Mouse (Mus musculus): ENCODE data around the gene Pign. TPM values are rescaled to one million over a fixed set of nuclear protein-coding genes. Genes with fewer than 3 reads are reported as not detected.

Gene Pign
- total and polyA plus RNA-seq, 2 experiments from 2014 or later, result 5.7 to 14.7 TPM

- Histone ChIP-seq H3K27ac (ENCODE audit: low read depth) (no peak overlapping the region), H3K4me1 (ENCODE audit: control insufficient read depth, insufficient read depth) (no peaks in the 10 kb centered on the region), H3K27me3 (ENCODE audit: control insufficient read depth, insufficient read depth, low read length) (no peaks in the 10 kb centered on the region), H3K4me2 (ENCODE audit: low read depth, low read length) (no peak overlapping the region), H3K9me3 (replicated peaks; ENCODE audit: control insufficient read depth, low read length) (no peaks in the 10 kb centered on the region), H3K4me3 (ENCODE audit: low read depth, low read length) (no peak overlapping the region), H3K9ac (replicated peaks; ENCODE audit: low read depth, low read length) (no peak overlapping the region), H3K36me3 (replicated peaks; ENCODE audit: control insufficient read depth, insufficient read depth, low read length) (peaks cover 39% of the 10 kb centered on the region)
- no peak for TF ChIP-seq CTCF (IDR thresholded peaks at IDR 0.05; ENCODE audit: low read depth)
- no peak for TF ChIP-seq EP300 (IDR thresholded peaks at IDR 0.05; ENCODE audit: low read depth)
- WGBS, result 80% methylated on average over 3 of the region's 3 CpGs
- DNase-seq (ENCODE audit: low spot score) (no peak), ATAC-seq (ENCODE audit: insufficient read depth, low read depth) (no peak)
These were observed 19.4 kb downstream of the Pign start for GRCm38 (mm10) chr1:105644093-105644492.

DNA sequence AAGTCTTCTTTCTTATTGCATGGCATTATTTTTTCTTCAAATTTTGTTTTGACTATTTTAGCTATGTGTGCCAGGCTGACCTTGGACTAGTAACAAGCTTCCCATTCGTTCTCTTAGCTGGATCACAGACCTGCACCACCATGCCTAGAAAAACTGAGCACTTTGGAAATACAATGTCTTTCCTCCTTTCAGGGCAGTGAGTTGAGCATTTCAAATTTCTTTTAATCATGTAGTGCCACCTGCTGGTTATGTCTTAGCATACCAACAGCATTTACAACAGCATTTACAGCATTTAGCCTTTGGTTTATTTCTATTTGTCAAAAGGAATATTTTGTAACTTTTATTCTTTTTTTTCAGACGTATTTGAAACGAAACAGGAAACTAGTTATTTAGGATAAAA, 33.0 kb downstream of the Pign start:
- Histone ChIP-seq H3K9ac (replicated peaks; ENCODE audit: low read depth, low read length) (no peak overlapping the region), H3K4me1 (ENCODE audit: control insufficient read depth, insufficient read depth) (no peaks in the 10 kb centered on the region), H3K4me2 (ENCODE audit: low read depth, low read length) (no peak overlapping the region), H3K36me3 (replicated peaks; ENCODE audit: control insufficient read depth, insufficient read depth, low read length) (0 out of 2 replicates have a peak, but pooled peaks cover 3% of the 10 kb centered on the region), H3K27ac (ENCODE audit: low read depth) (no peak overlapping the region), H3K9me3 (replicated peaks; ENCODE audit: control insufficient read depth, low read length) (no peaks in the 10 kb centered on the region), H3K4me3 (ENCODE audit: low read depth, low read length) (no peak overlapping the region), H3K27me3 (ENCODE audit: control insufficient read depth, insufficient read depth, low read length) (no peaks in the 10 kb centered on the region)
- TF ChIP-seq CTCF (IDR thresholded peaks at IDR 0.05; ENCODE audit: low read depth), result peak; percentile 72
- no peak for TF ChIP-seq EP300 (IDR thresholded peaks at IDR 0.05; ENCODE audit: low read depth)
- DNase-seq (ENCODE audit: low spot score) (peak; percentile 54), ATAC-seq (ENCODE audit: insufficient read depth, low read depth) (no peak)
- 22% methylated on average over 3 of the region's 3 CpGs for WGBS

- H3K9ac ChIP-seq (replicated peaks; ENCODE audit: low read depth, low read length), result no peak overlapping the region
- H3K27ac ChIP-seq (ENCODE audit: low read depth), result no peak overlapping the region
- no peaks in the 10 kb centered on the region for H3K9me3 ChIP-seq (replicated peaks; ENCODE audit: control insufficient read depth, low read length)
- no peak for DNase-seq (ENCODE audit: low spot score)
- no peaks in the 10 kb centered on the region for H3K27me3 ChIP-seq (ENCODE audit: control insufficient read depth, insufficient read depth, low read length)
- no peak for ATAC-seq (ENCODE audit: insufficient read depth, low read depth)
- H3K4me1 ChIP-seq (ENCODE audit: control insufficient read depth, insufficient read depth), result no peaks in the 10 kb centered on the region
- no peak for TF ChIP-seq EP300 (IDR thresholded peaks at IDR 0.05; ENCODE audit: low read depth)
- TF ChIP-seq CTCF (IDR thresholded peaks at IDR 0.05; ENCODE audit: low read depth), result no peak
- WGBS, result 92% methylated on average over 2 of the region's 2 CpGs
- no peak overlapping the region for H3K4me2 ChIP-seq (ENCODE audit: low read depth, low read length)
- H3K4me3 ChIP-seq (ENCODE audit: low read depth, low read length), result no peak overlapping the region
- H3K36me3 ChIP-seq (replicated peaks; ENCODE audit: control insufficient read depth, insufficient read depth, low read length), result peaks cover 22% of the 10 kb centered on the region
These were observed 73.8 kb downstream of the Pign start for GRCm38 (mm10) chr1:105589673-105590072.

- H3K36me3 ChIP-seq (replicated peaks; ENCODE audit: control insufficient read depth, insufficient read depth, low read length), result peaks cover 27% of the 10 kb centered on the region
- DNase-seq (ENCODE audit: low spot score) (no peak), ATAC-seq (ENCODE audit: insufficient read depth, low read depth) (no peak)
- no peak overlapping the region for H3K9ac ChIP-seq (replicated peaks; ENCODE audit: low read depth, low read length)
- H3K4me2 ChIP-seq (ENCODE audit: low read depth, low read length), result no peak overlapping the region
- no peak overlapping the region for H3K27ac ChIP-seq (ENCODE audit: low read depth)
- no peaks in the 10 kb centered on the region for H3K9me3 ChIP-seq (replicated peaks; ENCODE audit: control insufficient read depth, low read length)
- no peak for TF ChIP-seq CTCF (IDR thresholded peaks at IDR 0.05; ENCODE audit: low read depth)
- 76% methylated on average over 5 of the region's 5 CpGs for WGBS
- H3K4me1 ChIP-seq (ENCODE audit: control insufficient read depth, insufficient read depth), result no peaks in the 10 kb centered on the region
- no peaks in the 10 kb centered on the region for H3K27me3 ChIP-seq (ENCODE audit: control insufficient read depth, insufficient read depth, low read length)
- H3K4me3 ChIP-seq (ENCODE audit: low read depth, low read length), result no peak overlapping the region
These were observed 74.8 kb downstream of the Pign start for GRCm38 (mm10) chr1:105588697-105589096.

GRCm38 (mm10) chr1:105582800-105583199, 80.7 kb downstream of the Pign start:
- TF ChIP-seq CTCF (IDR thresholded peaks at IDR 0.05; ENCODE audit: low read depth) (no peak), EP300 (IDR thresholded peaks at IDR 0.05; ENCODE audit: low read depth) (no peak)
- Histone ChIP-seq H3K4me2 (ENCODE audit: low read depth, low read length) (no peak overlapping the region), H3K9me3 (replicated peaks; ENCODE audit: control insufficient read depth, low read length) (no peaks in the 10 kb centered on the region), H3K9ac (replicated peaks; ENCODE audit: low read depth, low read length) (no peak overlapping the region), H3K36me3 (replicated peaks; ENCODE audit: control insufficient read depth, insufficient read depth, low read length) (peaks cover 41% of the 10 kb centered on the region), H3K27ac (ENCODE audit: low read depth) (no peak overlapping the region), H3K4me3 (ENCODE audit: low read depth, low read length) (no peak overlapping the region), H3K4me1 (ENCODE audit: control insufficient read depth, insufficient read depth) (no peaks in the 10 kb centered on the region), H3K27me3 (ENCODE audit: control insufficient read depth, insufficient read depth, low read length) (no peaks in the 10 kb centered on the region)
- ATAC-seq (ENCODE audit: insufficient read depth, low read depth), result no peak
- 79% methylated on average over 1 of the region's 1 CpGs for WGBS
- no peak for DNase-seq (ENCODE audit: low spot score)

DNA sequence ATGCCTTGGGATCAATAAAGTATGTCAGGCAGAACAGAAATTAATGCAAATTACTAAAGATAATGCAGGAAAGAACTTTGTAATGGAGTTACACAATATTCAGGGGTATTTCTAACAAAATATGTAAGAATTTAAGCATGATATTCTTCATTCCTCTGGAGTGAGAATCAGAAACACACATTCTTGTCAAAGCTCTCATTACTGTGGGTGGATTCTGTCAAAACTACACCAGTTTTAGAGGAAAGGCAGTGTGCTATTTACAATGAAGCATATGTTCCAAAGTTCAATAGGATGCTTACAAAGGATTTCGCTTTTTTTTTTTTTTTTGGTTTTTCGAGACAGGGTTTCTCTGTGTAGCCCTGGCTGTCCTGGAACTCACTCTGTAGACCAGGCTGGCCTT, 82.6 kb downstream of the Pign start:
- Histone ChIP-seq H3K4me1 (ENCODE audit: control insufficient read depth, insufficient read depth) (no peaks in the 10 kb centered on the region), H3K9me3 (replicated peaks; ENCODE audit: control insufficient read depth, low read length) (no peaks in the 10 kb centered on the region), H3K4me2 (ENCODE audit: low read depth, low read length) (no peak overlapping the region), H3K27me3 (ENCODE audit: control insufficient read depth, insufficient read depth, low read length) (no peaks in the 10 kb centered on the region), H3K4me3 (ENCODE audit: low read depth, low read length) (no peak overlapping the region), H3K36me3 (replicated peaks; ENCODE audit: control insufficient read depth, insufficient read depth, low read length) (peaks cover 33% of the 10 kb centered on the region), H3K27ac (ENCODE audit: low read depth) (no peak overlapping the region), H3K9ac (replicated peaks; ENCODE audit: low read depth, low read length) (no peak overlapping the region)
- 76% methylated on average over 2 of the region's 2 CpGs for WGBS
- DNase-seq (ENCODE audit: low spot score), result no peak
- no peak for ATAC-seq (ENCODE audit: insufficient read depth, low read depth)
- no peak for TF ChIP-seq EP300 (IDR thresholded peaks at IDR 0.05; ENCODE audit: low read depth)
- no peak for TF ChIP-seq CTCF (IDR thresholded peaks at IDR 0.05; ENCODE audit: low read depth)

Data from heart, postnatal 0 days (tissue).